Mouse (Mus musculus) heart, postnatal 10 days (tissue): Measurements from ENCODE around the gene Capza1. TPM values are rescaled to one million over a fixed set of nuclear protein-coding genes. Genes with fewer than 3 reads are reported as not detected.
A peak's percentile ranks its signal among the peaks of the same experiment; 100 is the strongest.
"Not testable (repeated sequence)": the region's sequence is repeated elsewhere in the genome, so short reads cannot be mapped to it uniquely, and the experiment has no call there.

Experiments used
- DNase-seq, 2 experiments: peaks; one replicate each; pipeline ENCODE4 v3.0.0; 2021
- intact Hi-C: fragments of 180-260 bp; cut with DNase I; formaldehyde crosslinking; loops from one replicate; pipeline ENCODE4 v1.15.1; 2025
- total RNA-seq, 2 experiments: library from RNA; stranded (reverse); gene quantifications; 2 replicates each; pipeline ENCODE4 v1.2.3; 2021

Capza1 gene
- 10 to 100 TPM; 64.7 to 73.5 TPM for total RNA-seq

GRCm38 (mm10) chr3:104863786-104864650 lies at the start of gene Capza1, which contains the start of gene St7l:
Capza1 (minus strand) TSS chr3:104864505.
St7l (plus strand) TSS chr3:104864005.
- intact Hi-C loops = loop anchor here (2.0 to 5.0 kb wide), 4 partner anchors 47 to 191 kb away; partner anchors contain the start of genes Mov10 and Rhoc

DNA sequence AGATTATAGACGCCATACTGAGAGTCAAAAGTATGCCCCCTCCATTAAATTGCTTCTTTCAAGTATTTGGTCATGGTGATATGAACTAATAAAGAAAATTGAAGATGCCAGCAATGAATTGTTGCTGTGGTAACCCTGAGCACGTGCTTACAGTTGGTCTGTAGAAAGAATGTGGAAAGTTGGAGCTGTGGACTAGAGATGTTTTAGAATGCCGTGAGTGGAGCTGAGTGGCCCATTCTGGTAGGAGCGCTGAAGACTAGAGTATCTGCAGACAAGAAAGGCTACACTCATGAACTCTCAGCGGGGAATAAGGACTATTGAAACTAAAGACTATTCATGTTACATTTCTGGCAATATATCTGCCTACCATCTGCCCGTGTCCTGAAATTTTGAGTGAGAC lies 44.9 kb upstream of the Capza1 start:
- DNase-seq = no peak
- intact Hi-C loops = no loop called here

More at GRCm38 (mm10) chr3:104863786-104864650, at the start of gene Capza1, which contains the start of gene St7l:
- DNase-seq = peak; percentile 93 to 94

DNA sequence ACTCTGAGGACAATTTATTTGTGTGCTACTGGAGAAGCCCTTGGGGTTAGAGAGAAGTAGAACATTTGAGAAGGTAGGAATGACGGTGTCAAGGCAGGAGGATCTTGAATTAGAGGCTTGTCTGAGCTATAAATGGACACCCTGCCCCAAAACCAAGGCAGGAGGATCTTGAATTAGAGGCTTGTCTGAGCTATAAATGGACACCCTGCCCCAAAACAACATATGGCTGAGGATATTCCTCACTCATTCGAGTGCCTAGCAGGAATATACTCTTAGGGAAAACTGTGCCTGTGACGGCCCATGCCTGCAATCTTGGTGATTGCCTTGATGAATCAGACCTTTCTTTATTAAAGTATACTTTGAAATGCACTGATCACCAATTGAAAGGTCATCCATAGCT lies 41.7 kb upstream of the Capza1 start:
- no peak for DNase-seq
- intact Hi-C loops = no loop called here

GRCm38 (mm10) chr3:104905389-104905788 lies 41.1 kb upstream of the Capza1 start:
- intact Hi-C loops = no loop called here
- no peak for DNase-seq

GRCm38 (mm10) chr3:104901154-104901553 lies 36.8 kb upstream of the Capza1 start:
- no peak for DNase-seq
- intact Hi-C loops = no loop called here

GRCm38 (mm10) chr3:104896141-104896540 lies 31.8 kb upstream of the Capza1 start:
- no peak for DNase-seq
- intact Hi-C loops = no loop called here

GRCm38 (mm10) chr3:104888585-104888984 lies 24.3 kb upstream of the Capza1 start:
- intact Hi-C loops = no loop called here

DNA sequence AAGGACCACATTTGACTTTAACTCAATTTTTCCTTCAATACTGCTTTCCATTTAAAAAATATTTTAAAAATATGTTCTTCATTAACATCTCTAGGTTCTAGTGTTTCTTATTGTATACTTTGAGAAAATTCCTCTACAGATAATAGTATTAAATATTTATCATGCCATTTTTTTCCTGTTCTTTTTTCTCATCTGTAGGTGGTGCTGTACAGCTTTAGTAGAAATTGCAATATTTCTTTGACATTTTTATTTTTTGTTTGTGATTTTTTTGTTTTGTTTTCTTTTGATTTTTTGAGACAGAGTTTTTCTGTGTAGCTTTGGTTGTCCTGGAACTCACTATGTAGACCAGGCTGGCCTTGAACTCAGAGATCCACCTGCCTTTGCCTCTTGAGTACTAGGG lies 5.3 kb upstream of the Capza1 start:
- intact Hi-C loops = loop anchor here (5.0 kb wide), 1 partner anchor 98 kb away; no protein-coding TSS in a partner anchor
- no peak for DNase-seq

More at GRCm38 (mm10) chr3:104888585-104888984, 24.3 kb upstream of the Capza1 start:
- no peak for DNase-seq

DNA sequence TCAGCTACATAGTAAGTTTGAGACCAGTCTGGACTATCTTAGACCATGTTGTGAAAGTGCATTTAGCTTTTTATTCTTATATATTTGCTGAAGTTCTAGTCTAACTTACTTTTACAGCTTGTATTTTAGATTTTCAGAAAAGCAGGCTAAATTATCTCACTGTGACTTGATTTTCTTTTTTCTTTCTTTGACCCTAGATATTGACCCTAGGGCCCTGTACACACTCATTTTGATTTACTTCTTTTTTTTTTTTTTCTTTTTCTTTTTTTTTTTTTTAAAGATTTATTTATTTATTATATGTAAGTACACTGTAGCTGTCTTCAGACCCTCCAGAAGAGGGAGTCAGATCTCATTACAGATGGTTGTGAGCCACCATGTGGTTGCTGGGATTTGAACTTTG lies 2.4 kb upstream of the Capza1 start:
- intact Hi-C loops = not testable (repeated sequence)

DNA sequence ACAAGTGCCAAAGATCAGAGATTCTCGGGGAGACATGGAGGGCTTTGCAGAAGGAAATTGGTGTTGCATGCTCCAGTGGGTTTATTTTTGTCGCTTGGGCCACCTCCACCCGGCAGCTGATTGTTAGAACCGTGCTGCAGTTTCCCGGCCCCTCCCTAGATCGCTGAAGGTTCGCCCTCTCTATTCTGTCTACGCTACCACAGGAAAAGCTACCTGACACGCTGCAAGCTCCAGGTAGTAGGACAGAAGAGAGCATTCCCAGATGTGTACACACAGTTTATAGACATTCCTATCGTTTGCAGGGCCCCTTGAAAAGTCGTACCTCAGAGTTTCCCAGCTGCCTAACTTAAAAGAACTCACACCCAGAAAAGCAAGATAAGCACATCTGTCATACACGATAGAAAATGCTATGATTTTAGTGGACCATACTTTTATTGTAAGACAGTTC lies 1.1 kb upstream of the Capza1 start:
- intact Hi-C loops = loop anchor here (2.0 kb wide), 3 partner anchors 77 to 189 kb away; partner anchors contain the start of gene Rhoc
- no peak for DNase-seq

More for the DNA sequence above, 2.4 kb upstream of the Capza1 start:
- DNase-seq = not testable (repeated sequence)

- DNase-seq = peak; percentile 92 to 95
- intact Hi-C loops = loop anchor here (2.0 to 5.0 kb wide), 4 partner anchors 47 to 190 kb away; partner anchors contain the start of genes Mov10 and Rhoc
Measured at GRCm38 (mm10) chr3:104864651-104865340, 491 bp upstream of the Capza1 start.

- intact Hi-C loops = no loop called here
- DNase-seq = no peak
Measured at GRCm38 (mm10) chr3:104858560-104858959, 5.7 kb downstream of the Capza1 start.

GRCm38 (mm10) chr3:104856106-104856505 lies 8.2 kb downstream of the Capza1 start:
- intact Hi-C loops = no loop called here
- no peak for DNase-seq

GRCm38 (mm10) chr3:104854866-104855265 lies 9.4 kb downstream of the Capza1 start:
- intact Hi-C loops = no loop called here
- no peak for DNase-seq

- intact Hi-C loops = no loop called here
- DNase-seq = no peak
Measured at GRCm38 (mm10) chr3:104854465-104854864, 9.8 kb downstream of the Capza1 start.

- DNase-seq = no peak
- intact Hi-C loops = loop anchor here (2.0 kb wide), 1 partner anchor 16 kb away; no protein-coding TSS in a partner anchor
Measured at GRCm38 (mm10) chr3:104846601-104847000, 17.7 kb downstream of the Capza1 start.

GRCm38 (mm10) chr3:104841049-104841448 lies 23.3 kb downstream of the Capza1 start:
- DNase-seq = no peak
- intact Hi-C loops = no loop called here

DNA sequence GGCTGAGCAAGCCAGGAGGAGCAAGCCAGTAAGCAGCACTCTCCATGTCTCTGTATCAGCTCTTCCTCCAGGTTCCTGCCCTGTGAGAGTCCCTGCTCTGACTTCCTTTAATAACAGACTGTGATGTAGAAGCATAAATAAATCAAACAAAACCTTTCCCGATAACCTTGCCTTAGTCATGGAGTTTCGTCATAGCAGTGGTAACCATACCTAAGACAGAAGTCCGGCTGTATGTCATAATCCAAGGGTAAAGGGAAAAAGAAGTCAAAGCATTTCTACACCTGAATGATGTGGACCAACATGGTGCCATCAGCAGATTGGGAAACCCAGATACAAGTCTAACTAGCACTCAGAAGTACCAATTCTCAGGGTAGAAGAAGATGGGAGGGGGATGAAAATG lies 28.5 kb downstream of the Capza1 start:
- intact Hi-C loops = no loop called here
- DNase-seq = no peak

DNA sequence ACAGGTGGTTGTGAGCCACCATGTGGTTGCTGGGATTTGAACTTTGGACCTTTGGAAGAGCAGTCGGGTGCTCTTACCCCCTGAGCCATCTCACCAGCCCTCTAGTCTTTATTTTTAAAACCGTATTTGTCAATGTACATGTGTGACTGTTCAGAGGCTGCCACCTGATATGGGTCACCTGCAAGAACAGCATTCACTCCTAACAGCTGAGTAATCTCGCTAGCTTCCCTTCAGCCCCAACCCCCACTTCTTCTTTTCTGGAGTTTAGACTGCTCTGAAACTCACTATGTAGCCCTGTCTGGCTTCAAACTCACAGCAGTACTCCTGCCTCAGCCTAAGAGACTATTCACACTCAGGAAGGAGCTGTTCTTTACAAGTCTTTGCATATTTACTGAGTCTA lies 41.9 kb downstream of the Capza1 start:
- no peak for DNase-seq
- intact Hi-C loops = no loop called here

DNA sequence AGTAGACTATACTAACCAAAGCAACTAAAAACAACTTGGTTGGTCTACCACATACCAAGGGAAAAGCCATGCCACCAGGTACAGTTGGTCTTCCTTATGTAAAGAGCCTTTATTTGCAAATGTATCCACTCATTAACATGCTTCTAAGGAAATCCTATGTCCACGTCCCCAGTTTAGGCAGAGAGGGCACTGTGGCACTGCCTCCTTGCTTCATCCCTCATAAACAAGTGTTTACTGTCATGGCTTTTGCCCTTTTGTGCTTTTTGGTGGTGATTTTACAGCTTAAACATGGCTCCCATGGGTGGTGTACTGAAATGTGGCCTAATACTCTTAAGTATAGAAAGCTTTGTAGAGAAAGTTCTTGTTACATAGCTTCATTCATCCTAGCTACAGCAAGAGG lies 43.9 kb downstream of the Capza1 start:
- no peak for DNase-seq
- intact Hi-C loops = no loop called here

DNA sequence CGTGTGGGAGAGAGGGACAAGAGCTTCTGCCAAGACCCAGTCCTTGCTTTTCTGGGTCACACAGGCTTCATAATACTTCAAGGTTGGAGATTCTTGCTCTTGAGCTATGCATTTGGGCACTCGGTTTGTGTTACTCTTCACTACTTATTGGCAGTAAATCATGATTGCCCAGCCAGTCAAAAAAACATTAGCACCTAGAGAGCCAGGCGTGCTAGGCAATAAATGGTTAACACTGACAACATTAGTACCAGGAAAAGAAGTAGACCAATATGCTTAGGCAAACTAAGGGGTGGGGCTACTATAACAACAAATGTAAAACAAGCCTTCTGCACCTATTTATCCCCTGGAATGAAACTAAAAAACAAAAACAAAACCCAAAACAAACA lies 45.6 kb downstream of the Capza1 start:
- DNase-seq = no peak
- intact Hi-C loops = loop anchor here (1.0 to 5.0 kb wide), 2 partner anchors 28 to 44 kb away; partner anchors contain the start of genes Capza1 and St7l
